Mouse (Mus musculus): ENCODE data around the gene Txndc5. TPM values are rescaled to one million over a fixed set of nuclear protein-coding genes. Genes with fewer than 3 reads are reported as not detected.

Gene Txndc5
- 49.4 and 57.4 TPM in 2 replicates for polyA plus RNA-seq (2012; rRNA removed)

DNA sequence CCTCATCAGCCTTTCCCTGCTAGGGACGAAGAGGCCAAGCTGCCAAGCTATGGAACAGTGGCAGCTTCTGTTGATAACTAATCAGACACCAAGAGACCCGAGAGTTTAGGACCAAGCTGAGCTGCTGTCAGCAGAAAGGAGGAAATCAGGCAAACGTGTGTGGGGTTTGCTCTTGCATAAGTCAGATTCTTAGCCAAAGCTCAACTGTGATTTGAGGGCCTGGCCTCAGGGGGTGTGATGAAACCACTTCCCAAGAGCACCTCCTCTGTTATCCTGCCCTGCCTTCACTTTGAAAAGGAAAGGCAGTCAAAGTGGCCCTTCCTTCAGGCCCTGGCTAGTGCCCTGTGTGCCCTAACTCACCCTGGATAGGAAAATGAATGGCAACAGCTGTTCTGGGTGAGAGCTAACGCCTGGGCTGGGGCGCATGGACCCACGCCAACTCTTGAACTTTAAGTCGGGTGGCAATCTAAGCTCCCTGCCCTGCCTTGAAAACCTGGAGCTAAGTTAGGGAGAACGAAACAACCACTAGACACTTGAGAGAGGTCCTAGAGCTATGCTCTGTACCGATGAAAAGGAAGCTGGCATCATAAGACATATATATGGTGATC lies at the start of gene Txndc5:
Gene Txndc5 (minus strand): TSS at position 138 of the 608 bp plus-strand sequence.
- Histone ChIP-seq H3K27ac (ENCODE audit: control insufficient read depth, insufficient read depth, low read length) (no peak within 1 kb of the TSS), H3K36me3 (ENCODE audit: control insufficient read depth, insufficient read depth, low read length) (no peaks in the 10 kb centered on the region), H3K4me1 (replicated peaks; ENCODE audit: control insufficient read depth, insufficient read depth, low read length) (peaks cover 10% of the 10 kb centered on the region; the same call in 1 of the 2 replicates), H3K4me3 (ENCODE audit: control insufficient read depth, insufficient read depth, low read length) (peak within 1 kb of the TSS; percentile 83), H3K27me3 (ENCODE audit: control insufficient read depth, insufficient read depth, low read length) (no peaks in the 10 kb centered on the region)
- 56% methylated on average over 9 of the region's 9 CpGs for WGBS
- no peak; the same call in 1 of the 2 replicates for TF ChIP-seq POLR2A (IDR thresholded peaks at IDR 0.05; ENCODE audit: control insufficient read depth, extremely low read depth, insufficient read depth, low read length, poor library complexity)
- TF ChIP-seq CTCF (IDR thresholded peaks at IDR 0.05; ENCODE audit: borderline replicate concordance, control insufficient read depth, extremely low read depth, insufficient read depth, low read length, poor library complexity) = no peak
- DNase-seq = peak; percentile 7

DNA sequence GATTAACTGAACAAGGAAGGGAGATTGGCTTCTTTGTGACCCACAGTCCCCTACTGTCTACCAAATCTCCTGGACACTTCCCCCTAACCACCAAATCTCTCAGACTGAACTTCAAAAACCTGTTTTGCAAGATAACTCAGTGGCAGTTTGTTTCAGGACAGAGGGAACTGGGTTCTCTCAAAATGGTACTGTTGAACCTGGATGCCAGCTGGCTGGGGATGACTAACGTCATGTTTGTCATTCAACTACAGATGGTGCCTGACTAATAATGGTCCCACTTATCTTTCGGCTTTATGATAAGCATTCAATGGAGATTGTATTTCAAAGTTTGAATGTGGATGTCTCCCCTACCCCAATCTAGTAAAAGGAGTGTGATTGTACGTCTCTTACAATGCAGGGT lies 46.0 kb upstream of the Txndc5 start:
- Histone ChIP-seq H3K4me1 (replicated peaks; ENCODE audit: control insufficient read depth, insufficient read depth, low read length) (no peaks in the 10 kb centered on the region), H3K27me3 (ENCODE audit: control insufficient read depth, insufficient read depth, low read length) (no peaks in the 10 kb centered on the region; the same call in 1 of the 2 replicates), H3K27ac (ENCODE audit: control insufficient read depth, insufficient read depth, low read length) (no peak overlapping the region), H3K4me3 (ENCODE audit: control insufficient read depth, insufficient read depth, low read length) (no peak overlapping the region), H3K36me3 (ENCODE audit: control insufficient read depth, insufficient read depth, low read length) (no peaks in the 10 kb centered on the region)
- WGBS = 88% methylated on average over 3 of the region's 3 CpGs
- TF ChIP-seq POLR2A (IDR thresholded peaks at IDR 0.05; ENCODE audit: control insufficient read depth, extremely low read depth, insufficient read depth, low read length, poor library complexity) = no peak
- no peak for TF ChIP-seq CTCF (IDR thresholded peaks at IDR 0.05; ENCODE audit: borderline replicate concordance, control insufficient read depth, extremely low read depth, insufficient read depth, low read length, poor library complexity)
- DNase-seq = no peak

DNA sequence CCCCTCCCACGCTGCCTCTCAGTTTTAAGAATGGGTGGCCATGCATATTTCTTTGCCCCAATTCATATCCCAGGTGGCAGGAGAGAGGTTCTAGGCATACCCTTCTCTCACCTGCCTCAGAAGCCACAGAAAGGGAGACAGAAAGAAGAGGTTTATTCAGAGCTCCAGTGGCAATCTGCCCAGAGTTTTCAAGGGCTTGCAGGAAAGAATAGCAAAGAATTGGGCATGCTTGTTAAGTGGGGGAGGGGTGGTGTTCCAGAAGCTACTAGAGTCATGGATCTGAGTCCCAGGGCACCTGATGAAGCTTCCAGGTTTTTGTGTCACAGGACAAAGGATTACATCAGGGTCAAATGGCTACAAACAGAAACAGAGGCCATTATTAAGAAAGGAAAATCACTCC lies 44.7 kb upstream of the Txndc5 start:
- TF ChIP-seq CTCF (IDR thresholded peaks at IDR 0.05; ENCODE audit: borderline replicate concordance, control insufficient read depth, extremely low read depth, insufficient read depth, low read length, poor library complexity) (no peak), POLR2A (IDR thresholded peaks at IDR 0.05; ENCODE audit: control insufficient read depth, extremely low read depth, insufficient read depth, low read length, poor library complexity) (no peak)
- Histone ChIP-seq H3K4me1 (replicated peaks; ENCODE audit: control insufficient read depth, insufficient read depth, low read length) (no peaks in the 10 kb centered on the region), H3K27ac (ENCODE audit: control insufficient read depth, insufficient read depth, low read length) (no peak overlapping the region), H3K4me3 (ENCODE audit: control insufficient read depth, insufficient read depth, low read length) (no peak overlapping the region), H3K27me3 (ENCODE audit: control insufficient read depth, insufficient read depth, low read length) (no peaks in the 10 kb centered on the region), H3K36me3 (ENCODE audit: control insufficient read depth, insufficient read depth, low read length) (no peaks in the 10 kb centered on the region)
- DNase-seq = no peak
- WGBS = 95% methylated on average over 1 of the region's 1 CpGs

DNA sequence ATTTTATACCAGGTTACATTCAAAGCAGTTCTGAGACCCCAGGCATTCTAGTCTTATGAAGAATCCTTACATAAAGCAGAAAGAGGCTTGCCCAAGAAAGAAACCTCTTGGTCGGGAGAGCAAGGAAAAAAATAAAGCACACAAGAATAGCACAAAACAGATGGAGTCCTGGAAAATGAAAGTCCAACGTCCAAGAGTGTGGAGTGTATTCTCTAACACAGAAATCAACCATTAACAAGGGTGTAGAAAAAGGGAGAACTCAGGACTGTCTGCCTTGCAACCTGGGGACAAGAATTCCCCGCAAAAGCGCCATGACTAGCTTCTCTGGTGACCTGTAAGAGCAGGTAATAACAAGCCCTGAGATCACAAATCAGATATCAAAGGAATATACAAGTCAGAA lies 36.6 kb upstream of the Txndc5 start:
- Histone ChIP-seq H3K4me3 (ENCODE audit: control insufficient read depth, insufficient read depth, low read length) (no peak overlapping the region), H3K4me1 (replicated peaks; ENCODE audit: control insufficient read depth, insufficient read depth, low read length) (no peaks in the 10 kb centered on the region), H3K27ac (ENCODE audit: control insufficient read depth, insufficient read depth, low read length) (no peak overlapping the region), H3K36me3 (ENCODE audit: control insufficient read depth, insufficient read depth, low read length) (no peaks in the 10 kb centered on the region), H3K27me3 (ENCODE audit: control insufficient read depth, insufficient read depth, low read length) (no peaks in the 10 kb centered on the region)
- no peak for DNase-seq
- TF ChIP-seq CTCF (IDR thresholded peaks at IDR 0.05; ENCODE audit: borderline replicate concordance, control insufficient read depth, extremely low read depth, insufficient read depth, low read length, poor library complexity) (no peak), POLR2A (IDR thresholded peaks at IDR 0.05; ENCODE audit: control insufficient read depth, extremely low read depth, insufficient read depth, low read length, poor library complexity) (no peak)
- WGBS = 85% methylated on average over 4 of the region's 4 CpGs

DNA sequence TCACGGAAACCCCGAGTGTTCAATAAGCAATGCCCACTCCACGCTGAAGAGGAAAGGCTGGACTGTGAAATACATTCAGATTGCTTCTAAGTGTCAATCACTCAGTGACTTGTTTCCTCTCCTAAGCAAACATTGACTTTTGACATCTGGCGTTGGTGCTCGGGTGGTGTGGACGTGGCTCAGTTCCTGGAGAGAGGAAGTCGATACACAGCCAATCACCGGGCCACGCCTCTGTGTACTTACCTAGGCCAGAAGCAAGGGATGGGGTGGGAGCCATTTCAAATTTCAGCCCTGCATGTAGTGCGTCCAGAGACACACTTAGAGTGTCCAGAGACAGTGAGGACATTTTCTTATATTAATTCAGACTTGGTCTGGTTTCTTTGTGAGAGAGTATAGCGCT lies 26.0 kb upstream of the Txndc5 start:
- Histone ChIP-seq H3K27ac (ENCODE audit: control insufficient read depth, insufficient read depth, low read length) (no peak overlapping the region), H3K27me3 (ENCODE audit: control insufficient read depth, insufficient read depth, low read length) (no peaks in the 10 kb centered on the region), H3K36me3 (ENCODE audit: control insufficient read depth, insufficient read depth, low read length) (no peaks in the 10 kb centered on the region), H3K4me1 (replicated peaks; ENCODE audit: control insufficient read depth, insufficient read depth, low read length) (no peaks in the 10 kb centered on the region), H3K4me3 (ENCODE audit: control insufficient read depth, insufficient read depth, low read length) (no peak overlapping the region)
- no peak for DNase-seq
- TF ChIP-seq POLR2A (IDR thresholded peaks at IDR 0.05; ENCODE audit: control insufficient read depth, extremely low read depth, insufficient read depth, low read length, poor library complexity) = no peak
- no peak for TF ChIP-seq CTCF (IDR thresholded peaks at IDR 0.05; ENCODE audit: borderline replicate concordance, control insufficient read depth, extremely low read depth, insufficient read depth, low read length, poor library complexity)
- WGBS = 47% methylated on average over 11 of the region's 11 CpGs

DNA sequence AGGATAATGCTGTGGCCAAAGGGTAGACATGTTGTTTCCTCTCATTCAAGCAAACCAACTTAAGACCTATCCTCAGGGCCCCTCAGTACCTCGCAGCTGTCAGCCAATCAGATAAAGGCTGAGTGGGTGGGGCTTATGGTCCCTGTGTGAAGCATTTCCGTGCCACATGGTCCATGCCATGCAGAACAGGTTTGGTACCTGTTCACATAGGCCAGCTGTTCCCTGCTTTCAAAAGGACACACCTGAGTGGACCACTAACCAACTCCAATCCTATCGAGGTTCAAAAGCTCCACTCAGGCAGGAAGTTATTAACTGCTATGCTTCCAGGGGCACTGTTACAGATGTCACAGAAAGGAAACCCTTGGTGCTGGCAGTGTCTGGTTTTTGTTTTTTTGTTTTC lies 25.6 kb upstream of the Txndc5 start:
- WGBS = 59% methylated on average over 3 of the region's 3 CpGs
- DNase-seq = no peak
- no peak overlapping the region for H3K4me3 ChIP-seq (ENCODE audit: control insufficient read depth, insufficient read depth, low read length)
- no peaks in the 10 kb centered on the region for H3K4me1 ChIP-seq (replicated peaks; ENCODE audit: control insufficient read depth, insufficient read depth, low read length)
- no peak for TF ChIP-seq POLR2A (IDR thresholded peaks at IDR 0.05; ENCODE audit: control insufficient read depth, extremely low read depth, insufficient read depth, low read length, poor library complexity)
- H3K36me3 ChIP-seq (ENCODE audit: control insufficient read depth, insufficient read depth, low read length) = no peaks in the 10 kb centered on the region
- no peak overlapping the region for H3K27ac ChIP-seq (ENCODE audit: control insufficient read depth, insufficient read depth, low read length)
- H3K27me3 ChIP-seq (ENCODE audit: control insufficient read depth, insufficient read depth, low read length) = no peaks in the 10 kb centered on the region

DNA sequence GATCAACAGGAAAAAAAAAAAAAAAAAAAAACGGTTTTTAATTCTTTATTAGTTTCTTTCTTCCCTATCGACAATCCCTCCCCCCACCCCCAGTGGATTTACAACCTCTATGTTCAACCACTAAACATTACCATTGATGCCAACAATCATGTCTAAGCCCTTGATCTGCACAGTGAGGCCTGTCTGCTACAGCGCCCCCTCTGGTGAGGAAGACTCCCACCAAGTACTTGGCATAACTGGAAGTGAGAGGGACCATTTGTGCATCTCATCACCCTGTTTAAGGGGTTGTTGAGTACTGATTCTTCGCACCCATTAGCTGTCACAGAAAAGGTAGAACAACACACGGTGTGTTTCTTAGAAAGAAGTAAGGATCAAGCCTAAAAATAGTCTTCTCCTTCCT lies 20.1 kb upstream of the Txndc5 start:
- Histone ChIP-seq H3K36me3 (ENCODE audit: control insufficient read depth, insufficient read depth, low read length) (no peaks in the 10 kb centered on the region), H3K27ac (ENCODE audit: control insufficient read depth, insufficient read depth, low read length) (no peak overlapping the region), H3K4me3 (ENCODE audit: control insufficient read depth, insufficient read depth, low read length) (no peak overlapping the region), H3K4me1 (replicated peaks; ENCODE audit: control insufficient read depth, insufficient read depth, low read length) (peaks cover 4% of the 10 kb centered on the region), H3K27me3 (ENCODE audit: control insufficient read depth, insufficient read depth, low read length) (no peaks in the 10 kb centered on the region)
- 90% methylated on average over 5 of the region's 5 CpGs for WGBS
- no peak for DNase-seq
- TF ChIP-seq CTCF (IDR thresholded peaks at IDR 0.05; ENCODE audit: borderline replicate concordance, control insufficient read depth, extremely low read depth, insufficient read depth, low read length, poor library complexity) (no peak), POLR2A (IDR thresholded peaks at IDR 0.05; ENCODE audit: control insufficient read depth, extremely low read depth, insufficient read depth, low read length, poor library complexity) (no peak)

Data from thymus, adult 2 months (tissue).